Mouse (Mus musculus) forebrain, embryonic 11.5 days (tissue): ENCODE measurements at regions not wholly inside any gene's neighbourhood (a gene's known extent, or its start where the extent isn't known, plus 50 kb on each side); places are given as distances from the start of the nearest gene placed in this dataset.

Source experiments
- ATAC-seq: fragments of 200-750 bp; cut with Nextera tagmentation; replicated peaks from 2 replicates; pipeline ENCODE4 v1.8.0; 2017; ENCODE audit warnings: moderate TSS enrichment; ENCODE audit not compliant: low FRiP score
- DNase-seq: peaks from one replicate; pipeline ENCODE4 v3.0.0-alpha.2; 2017; ENCODE audit warnings: low spot score
- H3K27ac ChIP-seq: fragments of 300-500 bp; sonication (generic); 2 replicates; pipeline ENCODE4 v1.5.1; 2014; ENCODE audit warnings: low read depth, low read length
- H3K27me3 ChIP-seq: fragments of 300-500 bp; sonication (generic); 2 replicates; pipeline ENCODE4 v1.6.1; 2014; ENCODE audit warnings: mild to moderate bottlenecking, low read length, mixed read lengths; ENCODE audit not compliant: control insufficient read depth, insufficient read depth
- H3K36me3 ChIP-seq: fragments of 300-500 bp; sonication (generic); 2 replicates; pipeline ENCODE4 v1.6.1; 2014; ENCODE audit warnings: mild to moderate bottlenecking, low read length, moderate library complexity, mixed read lengths; ENCODE audit not compliant: control insufficient read depth, insufficient read depth
- H3K4me1 ChIP-seq: fragments of 300-500 bp; sonication (generic); replicated peaks from 2 replicates; pipeline ENCODE4 v1.6.1; 2014; ENCODE audit warnings: low read length, mixed read lengths; ENCODE audit not compliant: control insufficient read depth, insufficient read depth
- H3K4me2 ChIP-seq: fragments of 300-500 bp; sonication (generic); 2 replicates; pipeline ENCODE4 v1.6.1; 2014; ENCODE audit warnings: low read depth, mild to moderate bottlenecking, low read length, moderate library complexity, mixed read lengths; ENCODE audit not compliant: severe bottlenecking
- H3K4me3 ChIP-seq: fragments of 300-500 bp; sonication (generic); 2 replicates; pipeline ENCODE4 v1.5.1; 2014; ENCODE audit warnings: low read depth, low read length
- H3K9ac ChIP-seq: fragments of 300-500 bp; sonication (generic); 2 replicates; pipeline ENCODE4 v1.6.1; 2014; ENCODE audit warnings: low read length
- H3K9me3 ChIP-seq: fragments of 300-500 bp; sonication (generic); 2 replicates; pipeline ENCODE4 v1.6.1; 2016; ENCODE audit warnings: low read length, mixed read lengths; ENCODE audit not compliant: control insufficient read depth
- WGBS: fragments of 180-500 bp; shearing (Covaris S2); extraction: QIAGEN DNeasy Blood & Tissue Kit; methylation state at CpG from one replicate; pipeline ENCODE4 v1.1.7; 2014; 5-methylcytosine and 5-hydroxymethylcytosine counted together

GRCm38 (mm10) chr2:128353457-128353856, 227.6 kb downstream of the Bcl2l11 start:
- DNase-seq: no peak
- Histone ChIP-seq H3K9me3 (no peaks in the 10 kb centered on the region; the same call in 1 of the 2 replicates), H3K36me3 (no peaks in the 10 kb centered on the region), H3K4me1 (no peaks in the 10 kb centered on the region), H3K9ac (no peak overlapping the region), H3K4me3 (no peak overlapping the region), H3K27ac (no peak overlapping the region), H3K27me3 (no peaks in the 10 kb centered on the region), H3K4me2 (no peak overlapping the region)
- no peak for ATAC-seq
- WGBS: 79% methylated on average over 3 of the region's 3 CpGs

- DNase-seq: no peak
- Histone ChIP-seq H3K27ac (no peak overlapping the region), H3K4me2 (no peak overlapping the region), H3K9ac (no peak overlapping the region), H3K9me3 (no peaks in the 10 kb centered on the region), H3K4me1 (no peaks in the 10 kb centered on the region), H3K36me3 (no peaks in the 10 kb centered on the region), H3K27me3 (no peaks in the 10 kb centered on the region), H3K4me3 (no peak overlapping the region)
- WGBS: 81% methylated on average over 4 of the region's 4 CpGs
- no peak for ATAC-seq
Observed at GRCm38 (mm10) chr2:128356326-128356725, 230.5 kb downstream of the Bcl2l11 start.

DNA sequence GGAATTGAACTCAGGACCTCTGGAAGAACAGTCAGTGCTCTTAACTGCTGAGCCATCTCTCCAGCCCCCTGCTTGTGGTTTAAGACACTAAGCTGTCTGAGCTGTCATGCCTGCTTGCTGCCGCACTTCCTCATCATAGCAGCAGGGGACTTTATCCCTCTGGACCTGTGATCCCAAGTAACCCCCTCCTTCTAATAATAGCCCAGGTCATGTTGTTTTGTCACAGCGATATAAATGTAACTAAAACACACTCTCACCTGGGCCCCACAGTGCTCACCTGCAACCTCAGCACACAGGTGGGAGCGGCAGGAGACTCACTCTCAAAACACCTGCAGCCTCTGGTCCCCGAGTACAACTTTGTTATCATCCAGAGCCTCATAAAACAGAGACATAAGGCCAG, 231.9 kb upstream of the Spdye4c start:
- no peaks in the 10 kb centered on the region for H3K9me3 ChIP-seq
- no peaks in the 10 kb centered on the region for H3K27me3 ChIP-seq
- H3K27ac ChIP-seq: no peak overlapping the region
- 75% methylated on average over 4 of the region's 4 CpGs for WGBS
- no peak overlapping the region for H3K9ac ChIP-seq
- no peak for ATAC-seq
- DNase-seq: no peak
- H3K4me1 ChIP-seq: no peaks in the 10 kb centered on the region
- no peak overlapping the region for H3K4me3 ChIP-seq
- H3K4me2 ChIP-seq: no peak overlapping the region
- no peaks in the 10 kb centered on the region for H3K36me3 ChIP-seq

DNA sequence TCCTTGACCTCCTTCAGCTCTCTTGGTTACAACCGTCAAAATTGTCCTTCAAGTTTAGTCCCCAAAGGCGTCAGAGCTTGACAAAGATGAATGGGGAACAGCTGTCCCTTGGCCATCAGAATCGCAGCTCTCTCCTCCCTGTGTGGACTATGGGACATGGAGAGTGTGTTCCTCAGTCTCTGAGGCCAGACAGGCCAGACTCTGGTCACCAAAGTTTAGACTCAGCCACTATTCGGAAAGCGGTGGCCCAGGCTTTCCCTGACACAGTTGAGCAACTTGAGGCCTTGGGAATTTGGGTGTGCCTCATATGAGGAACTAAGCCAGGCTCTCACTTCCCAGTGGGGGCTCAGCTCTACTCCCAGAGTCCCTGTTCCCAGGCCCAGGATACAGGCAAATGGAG, 230.5 kb upstream of the Spdye4c start:
- H3K4me3 ChIP-seq: no peak overlapping the region
- 85% methylated on average over 5 of the region's 5 CpGs for WGBS
- no peaks in the 10 kb centered on the region for H3K36me3 ChIP-seq
- ATAC-seq (no peak), DNase-seq (no peak)
- no peaks in the 10 kb centered on the region for H3K27me3 ChIP-seq
- H3K4me2 ChIP-seq: no peak overlapping the region
- H3K9me3 ChIP-seq: no peaks in the 10 kb centered on the region
- H3K27ac ChIP-seq: no peak overlapping the region
- H3K9ac ChIP-seq: no peak overlapping the region
- no peaks in the 10 kb centered on the region for H3K4me1 ChIP-seq

GRCm38 (mm10) chr2:128361436-128361835, 229.6 kb upstream of the Spdye4c start:
- Histone ChIP-seq H3K36me3 (no peaks in the 10 kb centered on the region), H3K4me2 (no peak overlapping the region), H3K9me3 (no peaks in the 10 kb centered on the region), H3K27me3 (no peaks in the 10 kb centered on the region), H3K4me1 (no peaks in the 10 kb centered on the region), H3K9ac (no peak overlapping the region), H3K4me3 (no peak overlapping the region), H3K27ac (no peak overlapping the region)
- no peak for ATAC-seq
- 91% methylated on average over 1 of the region's 1 CpGs for WGBS
- no peak for DNase-seq

- no peaks in the 10 kb centered on the region for H3K9me3 ChIP-seq
- no peak for ATAC-seq
- WGBS: 79% methylated on average over 14 of the region's 14 CpGs
- no peaks in the 10 kb centered on the region for H3K4me1 ChIP-seq
- no peak for DNase-seq
- H3K9ac ChIP-seq: no peak overlapping the region
- H3K27ac ChIP-seq: no peak overlapping the region
- H3K4me3 ChIP-seq: no peak overlapping the region
- H3K4me2 ChIP-seq: no peak overlapping the region
- no peaks in the 10 kb centered on the region for H3K27me3 ChIP-seq
- H3K36me3 ChIP-seq: no peaks in the 10 kb centered on the region
Observed at GRCm38 (mm10) chr2:128364161-128364560, 226.8 kb upstream of the Spdye4c start.

GRCm38 (mm10) chr2:128365004-128365403, 226.0 kb upstream of the Spdye4c start:
- Histone ChIP-seq H3K9me3 (no peaks in the 10 kb centered on the region), H3K4me1 (no peaks in the 10 kb centered on the region), H3K4me3 (no peak overlapping the region), H3K36me3 (no peaks in the 10 kb centered on the region), H3K4me2 (no peak overlapping the region), H3K27me3 (no peaks in the 10 kb centered on the region), H3K27ac (no peak overlapping the region), H3K9ac (no peak overlapping the region)
- no peak for DNase-seq
- 72% methylated on average over 3 of the region's 3 CpGs for whole genome bisulfite sequencing
- ATAC-seq: no peak

GRCm38 (mm10) chr2:128365775-128366174, 225.2 kb upstream of the Spdye4c start:
- no peak for ATAC-seq
- Histone ChIP-seq H3K9me3 (no peaks in the 10 kb centered on the region), H3K4me1 (no peaks in the 10 kb centered on the region), H3K4me3 (no peak overlapping the region), H3K9ac (no peak overlapping the region), H3K27me3 (no peaks in the 10 kb centered on the region), H3K4me2 (no peak overlapping the region), H3K27ac (no peak overlapping the region), H3K36me3 (no peaks in the 10 kb centered on the region)
- no peak for DNase-seq
- 99% methylated on average over 2 of the region's 2 CpGs for WGBS

- Histone ChIP-seq H3K9me3 (no peaks in the 10 kb centered on the region), H3K4me1 (no peaks in the 10 kb centered on the region), H3K27ac (no peak overlapping the region), H3K4me3 (no peak overlapping the region), H3K4me2 (no peak overlapping the region), H3K27me3 (no peaks in the 10 kb centered on the region), H3K9ac (no peak overlapping the region), H3K36me3 (no peaks in the 10 kb centered on the region)
- DNase-seq (no peak), ATAC-seq (no peak)
- WGBS: 94% methylated on average over 14 of the region's 14 CpGs
Observed at GRCm38 (mm10) chr2:128367266-128368150, 223.5 kb upstream of the Spdye4c start.
